Mouse (Mus musculus) layer of hippocampus, postnatal 14 days (tissue): Measurements from ENCODE around the gene AA986860. TPM values are rescaled to one million over a fixed set of nuclear protein-coding genes. Genes with fewer than 3 reads are reported as not detected.

Experiments
- DNase-seq, 2 experiments: peaks; one replicate each; pipeline ENCODE4 v3.0.0; 2021 to 2022; ENCODE audit warnings: low spot score in 2 of 2, mixed read lengths in 1 of 2
- total RNA-seq, 2 experiments: library from RNA; stranded (reverse); gene quantifications; 2 replicates each; pipeline ENCODE4 v1.2.3; 2021

AA986860 gene
- total RNA-seq, 2 experiments from 2014 or later: 1.2 to 1.6 TPM

DNA sequence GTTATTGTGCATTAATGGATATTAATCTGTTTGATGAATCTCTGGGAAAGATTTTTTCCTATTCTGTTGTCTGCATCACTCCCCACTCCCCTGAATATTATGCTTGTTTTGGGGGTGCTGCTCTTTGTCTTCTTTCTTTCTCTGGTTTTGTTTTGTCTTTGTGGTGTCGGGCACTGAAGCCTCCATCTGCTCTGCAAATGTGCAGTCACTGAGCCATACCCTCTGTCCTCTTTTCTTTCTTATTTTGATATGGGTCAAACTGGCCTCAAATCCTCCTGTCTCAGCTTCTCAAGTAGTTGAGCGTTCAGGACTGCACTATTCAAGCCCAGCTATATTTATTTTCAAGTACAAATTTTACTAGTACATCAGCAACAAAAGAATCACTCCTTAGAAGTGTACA, 43.5 kb downstream of the AA986860 start:
- DNase-seq: no peak

DNA sequence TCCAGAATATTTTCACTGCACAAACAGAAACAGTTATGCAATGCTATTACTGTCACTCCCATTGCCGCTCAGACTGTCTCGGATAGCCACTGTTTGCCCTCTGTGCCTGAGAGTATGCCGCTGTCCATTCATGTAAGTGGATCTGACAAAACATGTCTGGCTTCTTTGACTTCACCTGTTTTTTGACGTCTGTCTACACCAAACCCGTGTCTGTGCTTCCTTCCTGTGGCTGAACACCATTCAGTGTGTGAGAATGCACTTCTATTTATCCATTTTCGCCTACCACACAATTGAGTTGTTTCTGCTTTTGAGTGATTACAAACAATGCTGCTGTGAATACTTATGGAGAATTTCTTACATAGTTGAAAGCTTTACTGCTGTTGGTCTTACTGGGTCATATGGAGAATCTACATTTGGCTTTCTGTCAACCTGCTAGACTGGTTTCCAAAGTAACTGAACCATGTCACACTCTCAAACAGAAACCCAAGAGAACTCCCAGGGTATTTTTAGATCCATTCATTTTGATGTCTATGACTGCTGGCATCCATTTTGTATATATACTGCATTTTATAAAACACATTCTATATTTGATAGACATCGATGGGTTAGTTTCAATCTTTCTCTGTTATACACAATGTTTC, 44.0 kb downstream of the AA986860 start:
- DNase-seq: no peak

DNA sequence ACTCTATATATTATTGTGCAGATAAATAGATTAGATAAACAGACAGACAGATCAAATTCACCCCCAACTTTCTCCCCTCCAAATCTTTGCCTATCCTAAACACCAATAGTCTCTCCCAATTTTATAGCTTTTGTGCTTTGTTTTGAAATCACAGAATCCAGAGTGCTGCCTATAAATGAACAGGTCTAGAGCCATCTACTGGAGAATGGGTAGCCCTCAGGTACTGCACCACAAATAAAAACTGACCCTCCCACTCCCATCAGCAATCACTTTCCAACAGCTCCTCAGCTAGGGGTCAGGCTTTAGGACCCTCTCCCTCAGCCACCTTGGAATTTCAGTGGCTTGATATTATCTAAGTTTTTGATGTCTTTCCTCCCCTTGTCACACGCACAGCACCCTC, 44.9 kb downstream of the AA986860 start:
- no peak for DNase-seq

DNA sequence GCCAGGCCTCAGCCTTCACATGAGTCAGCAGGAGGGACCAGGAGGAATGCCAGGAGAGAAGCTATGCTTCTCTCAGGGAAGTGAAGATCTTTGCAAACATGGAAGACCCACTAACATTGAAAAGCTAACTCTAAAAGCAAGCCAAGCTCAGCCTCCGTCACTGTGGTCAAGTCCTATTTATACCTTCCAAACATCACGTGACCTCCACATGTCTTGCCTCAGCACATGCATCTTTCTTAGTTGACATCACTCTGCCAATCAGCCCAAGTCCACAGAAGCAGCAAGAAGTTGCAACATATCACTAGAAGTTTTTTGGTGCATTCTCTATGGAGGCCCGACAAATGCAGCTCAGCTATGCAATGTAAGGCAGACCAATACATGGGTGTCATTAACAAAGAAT, 48.1 kb downstream of the AA986860 start:
- DNase-seq: no peak

DNA sequence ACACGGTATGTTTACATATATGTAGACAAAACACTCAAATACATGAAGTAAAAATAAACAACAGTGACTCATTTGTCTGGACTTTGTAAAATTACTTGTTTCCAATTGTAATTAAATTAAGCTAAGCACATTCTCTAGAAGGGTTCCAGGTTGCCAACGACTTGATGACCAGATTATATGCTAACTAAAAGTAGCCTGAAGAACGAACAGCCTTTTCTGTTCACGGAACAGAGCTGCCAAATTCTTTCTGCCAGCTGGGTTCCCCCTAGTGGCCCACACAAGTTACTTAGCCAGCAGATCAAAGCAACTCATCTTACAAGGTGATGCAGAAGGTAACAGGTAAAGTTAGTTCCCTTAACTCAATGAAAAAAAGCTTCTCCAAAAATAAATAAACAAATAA, 52.3 kb downstream of the AA986860 start:
- peak in 1 of 2 experiments; percentile 28 for DNase-seq

DNA sequence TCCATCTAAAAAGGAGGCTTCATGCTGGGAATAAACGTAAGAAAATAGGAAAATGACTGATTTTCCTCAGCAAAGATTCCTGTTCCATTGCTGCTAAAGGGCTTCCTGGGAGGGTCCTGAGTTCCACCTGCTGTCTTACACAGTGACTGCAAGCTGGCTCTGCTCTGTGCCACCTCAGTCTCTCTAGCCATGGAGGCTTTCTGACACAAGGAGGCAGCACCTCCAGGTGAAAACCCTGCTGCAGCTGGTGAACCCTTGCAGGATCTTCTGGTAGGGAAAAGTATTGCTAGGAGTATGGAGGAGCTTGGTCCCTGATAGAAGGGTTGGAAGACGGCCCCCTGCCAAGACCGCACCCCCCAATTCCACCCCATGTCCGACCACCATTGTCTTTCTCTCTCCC, 55.2 kb downstream of the AA986860 start:
- no peak for DNase-seq

DNA sequence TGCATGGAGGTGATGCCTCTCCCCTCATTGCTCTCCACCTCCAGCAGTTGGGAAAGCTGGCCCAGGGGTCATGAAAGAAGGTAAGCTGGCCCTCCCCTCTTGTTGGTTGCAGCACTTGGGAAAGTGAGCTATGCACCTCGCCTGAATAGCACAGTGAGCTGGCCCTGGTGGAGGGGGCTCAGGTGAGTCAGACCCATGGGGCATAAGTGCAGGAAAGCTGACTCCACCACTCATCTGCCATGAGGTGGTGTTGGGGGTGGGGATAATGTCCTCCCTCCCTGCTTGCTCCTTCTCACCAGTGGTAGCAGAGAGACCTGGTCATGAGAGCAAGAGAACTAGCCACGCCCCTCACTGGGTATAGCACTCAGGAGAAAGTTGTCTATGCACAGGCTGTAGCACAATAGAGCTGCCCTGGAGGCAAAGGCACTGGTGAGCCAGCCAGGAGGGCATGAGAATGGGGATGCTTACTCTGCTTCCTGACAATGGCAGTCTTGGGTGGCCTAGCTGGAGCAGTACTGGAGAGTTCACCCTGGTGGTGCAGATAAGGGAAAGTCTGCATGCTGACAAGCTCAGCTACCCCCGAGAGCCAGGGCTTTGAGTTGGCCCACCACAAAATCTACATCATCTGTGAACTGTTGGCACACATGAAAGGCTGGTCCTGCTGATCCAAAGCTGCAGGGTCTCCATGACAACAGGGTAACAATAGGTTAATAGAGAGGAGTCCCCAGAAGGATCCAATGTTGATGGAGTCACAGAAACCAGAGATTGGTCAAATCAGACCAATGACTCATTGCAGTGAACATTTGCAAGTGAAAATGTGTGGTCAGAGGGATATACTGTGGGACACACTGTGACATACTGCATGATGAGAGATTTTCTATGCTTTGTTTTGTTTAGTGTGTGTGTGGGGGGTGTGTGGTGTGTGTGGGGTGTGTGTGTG, 58.0 kb downstream of the AA986860 start:
- DNase-seq: peak in 1 of 2 experiments; percentile 6

Other genes with a start within 250 kb of the AA986860 start
- under 1 TPM in 1 of 2 experiments, not detected in 1; 0.26 TPM for gene Zp3r, start 102.4 kb upstream of the AA986860 start, total RNA-seq
- gene C4bp, start 70.3 kb upstream of the AA986860 start, total RNA-seq: 1 to 10 TPM; 1.1 to 1.3 TPM
- under 1 TPM in 1 of 2 experiments, not detected in 1; 0.35 TPM for gene Gm29427, start 16.2 kb upstream of the AA986860 start, total RNA-seq
- 10 to 100 TPM; 11.7 to 13.9 TPM for gene Yod1, start 14.6 kb upstream of the AA986860 start, total RNA-seq
- 10 to 100 TPM; 44.0 to 55.8 TPM for gene Pfkfb2, start 2.7 kb upstream of the AA986860 start, total RNA-seq
- gene Fcamr, start 68.9 kb downstream of the AA986860 start, total RNA-seq: not detected
- not detected for gene Pigr, start 94.7 kb downstream of the AA986860 start, total RNA-seq
- gene Fcmr, start 133.7 kb downstream of the AA986860 start, total RNA-seq: under 1 TPM in 1 of 2 experiments, not detected in 1; 0.46 TPM
- gene Il24, start 155.5 kb downstream of the AA986860 start, total RNA-seq: not detected
- not detected for gene Il20, start 179.5 kb downstream of the AA986860 start, total RNA-seq
- gene Il19, start 208.1 kb downstream of the AA986860 start, total RNA-seq: not detected